8 mouse cellular contexts compared by ENCODE assay signal in the genomic region with DNA sequence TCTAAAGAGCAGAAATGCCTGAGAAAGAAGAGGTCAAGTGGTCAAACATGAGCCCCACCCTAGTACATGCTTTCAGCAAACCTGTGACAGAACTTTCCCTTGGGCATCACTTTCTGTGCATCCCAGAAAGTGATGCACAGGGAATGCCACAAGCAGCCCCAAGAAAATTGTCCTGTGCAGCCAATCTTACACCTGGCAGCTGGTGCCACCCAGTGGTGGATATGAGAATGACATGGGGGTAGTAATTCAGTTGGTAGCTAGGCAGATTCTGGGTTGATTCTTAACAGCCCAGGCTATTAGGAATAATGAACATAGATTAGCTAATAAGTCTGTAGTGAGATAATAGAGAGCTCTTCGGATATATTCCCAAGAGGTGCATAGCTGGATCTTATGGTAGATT.
A peak's percentile ranks its signal among the peaks of the same experiment; 100 is the strongest.
DNase-seq lines count a peak whose midpoint lies in the region; ATAC-seq and TF ChIP-seq lines count a peak whose summit lies in the region.

No protein-coding gene starts in this region.

- H3K4me1 ChIP-seq in heart, embryonic 10.5 days = peaks cover 8% of the 10 kb centered on the region
- no peaks in the 10 kb centered on the region for H3K4me1 ChIP-seq in spleen, adult 2 months (ENCODE audit: control insufficient read depth, insufficient read depth, insufficient read length)

- 10% methylated on average over 1 of the region's 1 CpGs for WGBS in heart, embryonic 10.5 days
- WGBS in spleen, adult 2 months = 12% methylated on average over 1 of the region's 1 CpGs

- H3K36me3 ChIP-seq in heart, embryonic 10.5 days = no peaks in the 10 kb centered on the region
- no peaks in the 10 kb centered on the region for H3K36me3 ChIP-seq in spleen, adult 2 months (ENCODE audit: control insufficient read depth, insufficient read depth, low read length)

- no peaks in the 10 kb centered on the region for H3K9me3 ChIP-seq in heart, embryonic 10.5 days

- no peak overlapping the region for H3K27ac ChIP-seq in heart, embryonic 10.5 days
- H3K27ac ChIP-seq in spleen, adult 2 months (ENCODE audit: insufficient read depth, low read length) = no peak overlapping the region

- no peaks in the 10 kb centered on the region for H3K27me3 ChIP-seq in heart, embryonic 10.5 days (ENCODE audit: insufficient read depth, poor library complexity, severe bottlenecking)
- no peaks in the 10 kb centered on the region for H3K27me3 ChIP-seq in spleen, adult 2 months (ENCODE audit: control insufficient read depth, insufficient read depth, low read length)

- H3K4me3 ChIP-seq in heart, embryonic 10.5 days = no peak overlapping the region
- H3K4me3 ChIP-seq in spleen, adult 2 months (ENCODE audit: extremely low read depth, insufficient read depth, insufficient read length) = no peak overlapping the region

- peak; percentile 69 for DNase-seq in CD4-positive, CD25-positive, alpha-beta regulatory T cell, adult 2 months (ENCODE audit: low read depth, low spot score)
- peak; percentile 81 for DNase-seq in adrenal gland, postnatal 10 days
- peak; percentile 76 for DNase-seq in embryo, embryonic 11 days
- peak; percentile 79 for DNase-seq in heart, embryonic 10.5 days (ENCODE audit: low spot score)
- DNase-seq in layer of hippocampus, postnatal 10 days (ENCODE audit: low spot score in 2 of 2) = peak; percentile 83 to 86
- peak in 1 of 2 experiments; percentile 48 for DNase-seq in spleen, adult 2 months (ENCODE audit: low read depth in 1 of 2, low spot score in 2 of 2)

- ATAC-seq in CD4-positive, CD25-positive, alpha-beta regulatory T cell, adult 4 months = no peak
- peak; percentile 81 for ATAC-seq in megakaryocyte, adult 5-6 weeks (ENCODE audit: poor library complexity, severe bottlenecking)

- peak; percentile 51; the same call in 1 of the 2 replicates for TF ChIP-seq CTCF in spleen, adult 2 months (IDR thresholded peaks at IDR 0.05; ENCODE audit: extremely low read depth, insufficient read depth, insufficient read length, insufficient replicate concordance)

- TF ChIP-seq POLR2A in spleen, adult 2 months (IDR thresholded peaks at IDR 0.05; ENCODE audit: low read depth, low read length) = no peak
